Mouse (Mus musculus): ENCODE measurements at regions not wholly inside any gene's neighbourhood (a gene's known extent, or its start where the extent isn't known, plus 50 kb on each side); places are given as distances from the start of the nearest gene placed in this dataset.
"Not testable (repeated sequence)": the region's sequence is repeated elsewhere in the genome, so short reads cannot be mapped to it uniquely, and the experiment has no call there.

DNA sequence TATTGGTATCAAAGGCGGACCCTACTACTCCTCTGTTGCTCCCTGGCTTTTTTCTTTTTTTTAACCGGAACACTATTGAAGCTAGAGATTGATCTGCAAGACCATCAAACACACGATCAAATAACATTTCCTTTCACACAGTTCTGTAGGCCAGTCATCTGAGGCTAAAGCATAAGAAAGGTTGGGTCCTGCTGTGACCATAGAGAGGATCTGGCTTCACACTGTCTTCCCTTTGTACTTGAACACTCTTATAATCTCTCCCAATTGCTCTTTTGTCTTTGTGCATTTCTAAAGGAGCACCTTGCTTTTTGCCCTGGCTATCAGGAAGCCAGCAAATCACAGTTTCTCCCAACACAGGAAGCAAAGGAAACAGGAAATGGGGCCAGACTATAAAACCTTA, 76.8 kb upstream of the Zcchc13 start:
- TF ChIP-seq CTCF (IDR thresholded peaks at IDR 0.05) (no peak), EP300 (IDR thresholded peaks at IDR 0.05) (no peak)
- Histone ChIP-seq H3K9me3 (ENCODE audit: low read length) (no peaks in the 10 kb centered on the region), H3K36me3 (ENCODE audit: insufficient read depth, low read length) (no peaks in the 10 kb centered on the region), H3K4me3 (ENCODE audit: low read depth, low read length) (no peak overlapping the region), H3K27ac (ENCODE audit: low read length) (no peak overlapping the region), H3K4me2 (replicated peaks; ENCODE audit: low read depth, low read length) (no peak overlapping the region), H3K9ac (replicated peaks; ENCODE audit: low read depth) (no peak overlapping the region), H3K27me3 (replicated peaks; ENCODE audit: insufficient read depth, low read length) (no peaks in the 10 kb centered on the region), H3K4me1 (ENCODE audit: insufficient read depth, low read depth, low read length) (no peaks in the 10 kb centered on the region)
- ATAC-seq (no peak), DNase-seq (ENCODE audit: low spot score) (no peak)
- WGBS: 72% methylated on average over 3 of the region's 3 CpGs

DNA sequence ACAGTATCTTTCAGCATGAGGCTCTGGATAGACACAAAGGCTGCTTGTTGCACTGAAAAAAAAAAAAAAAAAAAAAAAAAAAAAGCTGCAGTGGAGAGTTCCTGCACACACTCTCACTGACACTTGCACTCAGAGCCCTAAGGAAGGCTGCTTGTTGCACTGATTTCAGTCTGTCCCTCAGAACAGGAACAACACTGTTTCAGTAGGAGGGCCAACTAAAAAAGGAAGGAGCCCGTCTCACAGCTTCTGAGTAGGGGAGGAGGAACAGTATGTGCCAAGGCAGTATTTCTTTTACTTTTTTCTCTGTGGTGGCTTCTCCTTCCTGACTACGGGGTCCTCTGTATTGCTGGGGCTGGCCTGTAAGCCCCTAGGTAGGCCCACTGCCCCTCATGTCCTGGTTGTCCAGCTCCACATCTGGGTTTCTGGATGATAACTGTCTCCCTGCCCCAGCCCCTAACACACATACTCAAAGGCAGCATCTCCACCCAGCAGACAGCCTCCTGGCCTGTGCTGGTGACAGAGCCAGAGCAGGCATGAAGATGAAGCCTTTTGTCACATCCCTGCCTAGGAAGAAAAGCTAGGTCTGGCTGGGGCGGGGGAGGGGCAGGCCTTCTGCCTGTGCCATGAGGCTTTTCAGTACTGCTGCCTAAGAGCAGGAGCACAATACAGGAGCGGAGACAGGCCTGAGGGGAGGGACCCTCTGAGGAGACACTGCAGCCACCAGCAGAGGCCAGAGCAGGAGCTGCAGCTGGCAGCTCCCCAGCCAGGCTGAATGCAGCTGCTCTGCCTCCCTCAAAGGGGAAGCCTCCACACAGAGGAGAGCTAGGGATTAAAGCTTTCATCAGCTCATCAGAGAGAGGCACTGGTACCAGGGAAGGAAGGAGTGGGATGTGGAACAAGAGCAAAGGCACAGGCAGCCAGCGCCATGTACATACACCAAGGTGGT, 75.1 kb upstream of the Zcchc13 start:
- WGBS: 29% methylated on average over 3 of the region's 5 CpGs
- DNase-seq (ENCODE audit: low spot score): peak; percentile 21
- not testable (repeated sequence) for H3K4me3 ChIP-seq (ENCODE audit: low read depth, low read length)

DNA sequence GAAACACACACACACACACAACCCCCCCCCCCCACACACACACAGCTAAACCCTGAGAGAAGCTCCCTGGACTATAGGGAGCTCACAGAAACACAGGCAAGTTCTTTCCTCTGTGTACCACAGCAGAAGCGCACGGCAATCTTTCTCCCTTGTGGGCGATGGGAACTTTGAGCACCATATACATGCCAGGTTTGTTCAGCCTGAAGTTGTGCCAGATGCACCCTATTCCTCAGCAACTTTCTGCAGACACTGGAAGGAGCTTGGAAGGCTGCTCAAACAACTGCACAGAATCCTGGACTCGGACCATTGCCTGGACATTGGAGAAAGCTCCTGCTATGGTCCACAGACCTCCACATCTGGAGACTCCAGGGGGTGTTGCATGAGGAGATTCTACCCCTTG, 74.3 kb upstream of the Zcchc13 start:
- no peak overlapping the region for H3K9ac ChIP-seq (replicated peaks; ENCODE audit: low read depth)
- TF ChIP-seq CTCF (IDR thresholded peaks at IDR 0.05): no peak
- H3K27me3 ChIP-seq (replicated peaks; ENCODE audit: insufficient read depth, low read length): no peaks in the 10 kb centered on the region
- no peak for ATAC-seq
- peak overlapping the region; percentile 51; the same call in 1 of the 2 replicates for H3K27ac ChIP-seq (ENCODE audit: low read length)
- no peak overlapping the region for H3K4me2 ChIP-seq (replicated peaks; ENCODE audit: low read depth, low read length)
- no peaks in the 10 kb centered on the region for H3K4me1 ChIP-seq (ENCODE audit: insufficient read depth, low read depth, low read length)
- no peak overlapping the region for H3K4me3 ChIP-seq (ENCODE audit: low read depth, low read length)
- 42% methylated on average over 4 of the region's 4 CpGs for WGBS
- no peaks in the 10 kb centered on the region for H3K36me3 ChIP-seq (ENCODE audit: insufficient read depth, low read length)
- H3K9me3 ChIP-seq (ENCODE audit: low read length): no peaks in the 10 kb centered on the region
- DNase-seq (ENCODE audit: low spot score): no peak

More for the DNA sequence above, 75.1 kb upstream of the Zcchc13 start:
- not testable (repeated sequence) for H3K27me3 ChIP-seq (replicated peaks; ENCODE audit: insufficient read depth, low read length); H3K4me2 ChIP-seq (replicated peaks; ENCODE audit: low read depth, low read length); H3K4me1 ChIP-seq (ENCODE audit: insufficient read depth, low read depth, low read length); H3K9me3 ChIP-seq (ENCODE audit: low read length); H3K9ac ChIP-seq (replicated peaks; ENCODE audit: low read depth); H3K27ac ChIP-seq (ENCODE audit: low read length); H3K36me3 ChIP-seq (ENCODE audit: insufficient read depth, low read length)
- ATAC-seq: peak; percentile 13; the same call in 1 of the 2 replicates

DNA sequence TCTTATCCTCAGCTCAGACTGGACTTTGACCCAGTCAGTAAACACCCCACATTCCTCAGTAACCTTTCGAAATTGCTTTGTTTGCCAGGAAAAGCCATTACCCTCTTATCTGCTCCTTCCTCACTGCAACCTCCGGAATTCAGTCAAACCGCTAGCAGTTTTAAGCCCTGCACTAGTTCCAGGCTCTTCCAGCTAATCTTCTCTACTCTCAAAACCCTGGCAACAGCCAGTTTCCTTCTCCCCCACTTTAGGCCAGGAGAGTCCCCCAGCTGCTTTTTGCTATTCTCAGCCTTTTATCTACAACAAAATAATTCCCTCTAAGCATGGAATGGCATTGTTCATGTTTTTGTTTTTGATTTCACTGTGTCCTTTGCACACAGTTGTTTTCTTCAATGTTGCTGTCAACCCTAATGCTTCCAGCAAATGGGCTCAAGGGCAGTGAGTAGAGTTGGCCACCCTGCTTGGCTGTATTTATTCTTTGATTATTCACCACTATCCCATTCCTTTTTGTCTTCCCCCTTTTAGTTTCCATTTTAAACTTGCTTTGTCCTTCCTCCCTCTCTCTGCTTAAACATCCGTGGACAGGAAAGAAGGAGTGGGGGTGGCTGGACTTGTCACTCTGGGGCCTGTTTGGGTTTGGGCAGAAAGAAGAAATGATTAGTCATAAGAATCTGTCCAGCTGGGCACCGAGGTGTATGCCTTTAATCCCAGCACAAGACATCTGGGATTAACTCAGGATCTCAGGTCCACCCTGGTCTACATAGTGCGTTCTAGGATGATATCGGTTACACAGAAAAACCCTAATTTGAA, 73.5 kb upstream of the Zcchc13 start:
- TF ChIP-seq EP300 (IDR thresholded peaks at IDR 0.05): no peak
- no peak for TF ChIP-seq CTCF (IDR thresholded peaks at IDR 0.05)
- no peak overlapping the region for H3K4me2 ChIP-seq (replicated peaks; ENCODE audit: low read depth, low read length)
- peak overlapping the region; percentile 51 for H3K27ac ChIP-seq (ENCODE audit: low read length)
- no peaks in the 10 kb centered on the region for H3K36me3 ChIP-seq (ENCODE audit: insufficient read depth, low read length)
- H3K4me3 ChIP-seq (ENCODE audit: low read depth, low read length): no peak overlapping the region
- no peak overlapping the region for H3K9ac ChIP-seq (replicated peaks; ENCODE audit: low read depth)
- H3K9me3 ChIP-seq (ENCODE audit: low read length): no peaks in the 10 kb centered on the region
- WGBS: 30% methylated on average over 7 of the region's 7 CpGs
- no peaks in the 10 kb centered on the region for H3K4me1 ChIP-seq (ENCODE audit: insufficient read depth, low read depth, low read length)
- ATAC-seq: peak; percentile 73
- H3K27me3 ChIP-seq (replicated peaks; ENCODE audit: insufficient read depth, low read length): no peaks in the 10 kb centered on the region
- DNase-seq (ENCODE audit: low spot score): peak; percentile 65

DNA sequence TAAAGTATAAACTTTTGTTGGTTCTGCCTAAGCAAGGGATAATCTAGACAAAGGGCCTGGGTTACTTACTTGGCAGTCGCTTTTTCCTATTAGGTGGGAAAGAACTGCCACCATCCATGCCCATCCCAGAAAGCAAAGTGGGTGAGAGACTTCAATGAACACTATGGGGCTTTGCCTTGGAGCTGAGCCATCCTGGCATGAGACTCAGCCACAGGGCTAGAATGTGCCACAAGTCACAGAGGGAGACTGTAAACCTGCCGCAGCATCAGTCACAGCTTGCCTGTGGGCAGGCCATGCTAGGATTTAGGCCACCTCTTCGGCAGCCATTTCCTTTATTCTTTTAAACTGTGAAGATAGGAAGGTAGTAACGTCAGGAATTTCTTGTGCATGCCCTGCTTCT, 72.9 kb upstream of the Zcchc13 start:
- no peak for ATAC-seq

DNA sequence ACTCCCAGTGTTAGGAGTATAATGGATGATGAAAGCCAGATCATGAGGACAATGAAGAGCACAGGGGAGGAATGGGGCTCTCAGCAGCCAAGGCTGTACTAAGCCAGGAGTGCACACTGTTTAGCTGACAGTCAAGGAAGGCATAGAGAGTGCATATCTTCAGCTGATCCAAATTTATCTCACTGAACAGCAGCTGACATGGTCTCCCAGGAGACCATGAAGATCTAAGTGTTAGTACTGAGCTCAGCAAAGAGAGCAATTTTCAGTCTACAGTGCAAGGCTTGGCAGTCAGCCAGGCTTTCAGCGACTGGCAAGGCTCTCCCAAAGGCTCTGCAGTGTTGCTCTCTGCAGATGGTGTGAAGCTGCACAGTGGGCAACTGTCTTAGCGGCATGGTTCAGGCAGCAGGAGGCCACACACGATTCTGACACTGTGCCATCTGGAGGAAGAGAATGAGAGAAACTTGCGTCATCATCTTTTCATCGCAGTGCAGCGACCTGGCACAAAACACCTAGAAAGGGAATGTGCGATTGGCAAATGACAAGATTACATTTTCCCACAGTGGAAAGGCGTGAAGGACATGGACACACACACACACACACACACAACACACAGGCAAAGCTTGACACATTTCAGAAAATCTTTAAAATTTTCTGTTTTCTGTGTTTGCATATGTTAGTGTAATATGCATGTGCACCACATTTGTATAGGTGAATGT, 66.7 kb upstream of the Zcchc13 start:
- Histone ChIP-seq H3K4me3 (ENCODE audit: low read depth, low read length) (no peak overlapping the region), H3K27ac (ENCODE audit: low read length) (no peak overlapping the region), H3K36me3 (ENCODE audit: insufficient read depth, low read length) (no peaks in the 10 kb centered on the region), H3K9me3 (ENCODE audit: low read length) (no peaks in the 10 kb centered on the region), H3K9ac (replicated peaks; ENCODE audit: low read depth) (no peak overlapping the region), H3K27me3 (replicated peaks; ENCODE audit: insufficient read depth, low read length) (no peaks in the 10 kb centered on the region), H3K4me1 (ENCODE audit: insufficient read depth, low read depth, low read length) (no peaks in the 10 kb centered on the region), H3K4me2 (replicated peaks; ENCODE audit: low read depth, low read length) (no peak overlapping the region)
- ATAC-seq (peak; percentile 62), DNase-seq (ENCODE audit: low spot score) (peak; percentile 55)
- 26% methylated on average over 8 of the region's 8 CpGs for WGBS
- TF ChIP-seq EP300 (IDR thresholded peaks at IDR 0.05) (no peak), CTCF (IDR thresholded peaks at IDR 0.05) (no peak)

More for the DNA sequence above, 72.9 kb upstream of the Zcchc13 start:
- no peaks in the 10 kb centered on the region for H3K9me3 ChIP-seq (ENCODE audit: low read length)
- peak overlapping the region; percentile 51; the same call in 1 of the 2 replicates for H3K27ac ChIP-seq (ENCODE audit: low read length)
- no peak for DNase-seq (ENCODE audit: low spot score)
- no peak overlapping the region for H3K4me2 ChIP-seq (replicated peaks; ENCODE audit: low read depth, low read length)
- H3K36me3 ChIP-seq (ENCODE audit: insufficient read depth, low read length): no peaks in the 10 kb centered on the region
- TF ChIP-seq EP300 (IDR thresholded peaks at IDR 0.05) (no peak), CTCF (IDR thresholded peaks at IDR 0.05) (no peak)
- H3K4me1 ChIP-seq (ENCODE audit: insufficient read depth, low read depth, low read length): no peaks in the 10 kb centered on the region
- H3K27me3 ChIP-seq (replicated peaks; ENCODE audit: insufficient read depth, low read length): no peaks in the 10 kb centered on the region
- H3K9ac ChIP-seq (replicated peaks; ENCODE audit: low read depth): no peak overlapping the region
- H3K4me3 ChIP-seq (ENCODE audit: low read depth, low read length): no peak overlapping the region
- WGBS: 62% methylated on average over 4 of the region's 4 CpGs

Data from lung, postnatal 0 days (tissue).